Mouse (Mus musculus): Measurements from ENCODE around the gene Fdxr.

DNA sequence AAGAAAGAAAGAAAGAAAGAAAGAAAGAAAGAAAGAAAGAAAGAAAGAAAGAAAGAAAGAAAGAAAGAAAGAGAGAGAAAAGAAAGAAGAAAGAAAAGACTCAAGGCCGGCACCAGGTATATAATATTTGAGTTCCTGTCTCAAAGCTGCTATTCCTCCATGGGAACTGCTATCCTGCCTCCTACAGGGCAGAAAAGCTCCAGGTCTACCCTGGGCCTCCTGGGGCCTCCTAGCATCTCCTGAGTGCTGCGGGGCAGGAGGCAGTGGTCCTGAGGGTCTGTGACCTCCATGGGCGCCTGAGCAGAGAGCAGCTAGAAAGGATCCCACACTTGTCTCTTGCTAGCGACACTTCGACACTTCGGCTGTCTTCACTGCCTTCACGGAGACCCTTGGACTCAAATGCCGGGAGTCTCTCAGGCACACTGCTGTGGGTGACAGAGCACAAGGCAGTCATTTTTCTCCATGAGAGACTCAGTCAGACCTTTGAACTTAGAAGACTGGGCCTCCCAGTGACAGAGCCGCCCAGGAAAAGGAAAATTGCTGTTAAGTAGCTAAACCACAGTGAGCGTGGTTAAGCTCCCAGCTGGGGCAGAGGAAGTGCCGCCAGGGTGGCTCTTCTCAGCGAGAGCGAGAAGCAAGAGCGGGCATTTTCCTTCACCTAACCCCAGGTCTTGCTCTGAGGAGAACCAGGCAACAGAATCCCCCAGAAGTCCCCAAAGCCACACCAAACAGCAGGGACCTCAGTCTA is 45.5 kb downstream of the Fdxr start:
- no peak for TF ChIP-seq POLR2A (IDR thresholded peaks at IDR 0.05; ENCODE audit: extremely low read depth, insufficient read depth, low read length)
- no peak for TF ChIP-seq CTCF (IDR thresholded peaks at IDR 0.05; ENCODE audit: extremely low read depth, insufficient read depth, low read length)
